Mouse (Mus musculus): Measurements from ENCODE around the gene Ttc17.

Ttc17 gene

GRCm38 (mm10) chr2:94289169-94289568 is 117.3 kb downstream of the Ttc17 start:
- peak; percentile 57 to 71 for DNase-seq

GRCm38 (mm10) chr2:94288086-94288485 is 118.4 kb downstream of the Ttc17 start:
- DNase-seq = no peak

- DNase-seq = no peak
These were observed 119.1 kb downstream of the Ttc17 start for GRCm38 (mm10) chr2:94287435-94287834.

- peak in 1 of 2 experiments; percentile 34 for DNase-seq
These were observed 123.0 kb downstream of the Ttc17 start for GRCm38 (mm10) chr2:94283526-94283925.

GRCm38 (mm10) chr2:94279596-94279995 is 126.9 kb downstream of the Ttc17 start:
- no peak for DNase-seq

GRCm38 (mm10) chr2:94276103-94276502 is 130.4 kb downstream of the Ttc17 start:
- DNase-seq = no peak

- no peak for DNase-seq
These were observed 130.8 kb downstream of the Ttc17 start for GRCm38 (mm10) chr2:94275658-94276057.

- DNase-seq = peak; percentile 63 to 64
These were observed 133.1 kb downstream of the Ttc17 start for GRCm38 (mm10) chr2:94273154-94274021.

- DNase-seq = no peak
These were observed 135.3 kb downstream of the Ttc17 start for GRCm38 (mm10) chr2:94271176-94271575.

- DNase-seq = no peak
These were observed 137.7 kb downstream of the Ttc17 start for GRCm38 (mm10) chr2:94268835-94269234.

GRCm38 (mm10) chr2:94267213-94267850 is 139.2 kb downstream of the Ttc17 start:
- no peak for DNase-seq

GRCm38 (mm10) chr2:94266381-94267160 is 139.9 kb downstream of the Ttc17 start:
- DNase-seq = no peak

- DNase-seq = peak; percentile 44 to 47
These were observed 141.0 kb downstream of the Ttc17 start for GRCm38 (mm10) chr2:94265221-94266191.

GRCm38 (mm10) chr2:94264631-94265098 is 141.8 kb downstream of the Ttc17 start:
- no peak for DNase-seq

- no peak for DNase-seq
These were observed 142.5 kb downstream of the Ttc17 start for GRCm38 (mm10) chr2:94264006-94264405.

GRCm38 (mm10) chr2:94263530-94263937 is 143.0 kb downstream of the Ttc17 start:
- no peak for DNase-seq

- no peak for DNase-seq
These were observed 143.5 kb downstream of the Ttc17 start for GRCm38 (mm10) chr2:94262917-94263529.

- DNase-seq = no peak
These were observed 152.4 kb downstream of the Ttc17 start for GRCm38 (mm10) chr2:94254102-94254501.
